Mouse (Mus musculus) erythroblast, embryonic 14.5 days (primary cell): ENCODE measurements at regions not wholly inside any gene's neighbourhood (a gene's known extent, or its start where the extent isn't known, plus 50 kb on each side); places are given as distances from the start of the nearest gene placed in this dataset.

Experiments
- GATA1 ChIP-seq: IDR thresholded peaks from 2 replicates; pipeline ENCODE4 v1.6.1; 2012; ENCODE audit warnings: low read length, inconsistent platforms, mixed read lengths
- TAL1 ChIP-seq: IDR thresholded peaks from 3 replicates; pipeline ENCODE4 v1.6.1; 2012; ENCODE audit warnings: low read length, inconsistent platforms, mixed read lengths

GRCm38 (mm10) chr3:21484052-21484451 lies 592.4 kb upstream of the Tbl1xr1 start:
- TF ChIP-seq GATA1: no peak
- TF ChIP-seq TAL1: no peak
